Mouse (Mus musculus): ENCODE data around the gene Lmna. TPM values are rescaled to one million over a fixed set of nuclear protein-coding genes. Genes with fewer than 3 reads are reported as not detected.
A peak's percentile ranks its signal among the peaks of the same experiment; 100 is the strongest.

Gene Lmna
- polyA plus RNA-seq, 1 experiment from 2014 or later, result 27.6 TPM

- 0 out of 2 replicates have a peak overlapping the region, but pooled peaks have one; percentile 59 for H3K4me2 ChIP-seq (replicated peaks)
Measured at GRCm38 (mm10) chr3:88456313-88456712, 53.4 kb downstream of the Lmna start.

GRCm38 (mm10) chr3:88455588-88456264, 54.0 kb downstream of the Lmna start:
- H3K4me1 ChIP-seq, result peaks cover 21% of the 10 kb centered on the region
- H3K27me3 ChIP-seq (replicated peaks), result peaks cover 11% of the 10 kb centered on the region; the same call in 1 of the 2 replicates
- 0 out of 2 replicates have a peak overlapping the region, but pooled peaks have one; percentile 9 for H3K9ac ChIP-seq
- 75% methylated on average over 18 of the region's 18 CpGs for WGBS
- H3K9me3 ChIP-seq, result no peaks in the 10 kb centered on the region
- H3K4me3 ChIP-seq, result no peak overlapping the region
- H3K4me2 ChIP-seq (replicated peaks), result no peak overlapping the region
- no peak for ATAC-seq (ENCODE audit: low FRiP score, low read depth)
- H3K36me3 ChIP-seq, result 0 out of 2 replicates have a peak, but pooled peaks cover 10% of the 10 kb centered on the region
- H3K27ac ChIP-seq, result no peak overlapping the region

More at GRCm38 (mm10) chr3:88456313-88456712, 53.4 kb downstream of the Lmna start:
- Histone ChIP-seq H3K27me3 (replicated peaks) (peaks cover 11% of the 10 kb centered on the region; the same call in 1 of the 2 replicates), H3K9ac (no peak overlapping the region), H3K4me1 (peaks cover 21% of the 10 kb centered on the region), H3K9me3 (no peaks in the 10 kb centered on the region), H3K36me3 (0 out of 2 replicates have a peak, but pooled peaks cover 7% of the 10 kb centered on the region), H3K27ac (no peak overlapping the region), H3K4me3 (no peak overlapping the region)
- 77% methylated on average over 8 of the region's 8 CpGs for WGBS
- ATAC-seq (ENCODE audit: low FRiP score, low read depth), result no peak

GRCm38 (mm10) chr3:88454762-88455587, 54.8 kb downstream of the Lmna start:
- no peak for ATAC-seq (ENCODE audit: low FRiP score, low read depth)

GRCm38 (mm10) chr3:88453986-88454385, 55.8 kb downstream of the Lmna start:
- no peak overlapping the region for H3K27ac ChIP-seq
- WGBS, result 80% methylated on average over 8 of the region's 8 CpGs
- peaks cover 23% of the 10 kb centered on the region for H3K4me1 ChIP-seq
- 0 out of 2 replicates have a peak, but pooled peaks cover 3% of the 10 kb centered on the region for H3K27me3 ChIP-seq (replicated peaks)
- no peak for ATAC-seq (ENCODE audit: low FRiP score, low read depth)
- no peak overlapping the region for H3K4me3 ChIP-seq
- no peak overlapping the region for H3K9ac ChIP-seq
- H3K9me3 ChIP-seq, result no peaks in the 10 kb centered on the region
- no peak overlapping the region for H3K4me2 ChIP-seq (replicated peaks)
- peaks cover 13% of the 10 kb centered on the region; the same call in 1 of the 2 replicates for H3K36me3 ChIP-seq

More at GRCm38 (mm10) chr3:88454762-88455587, 54.8 kb downstream of the Lmna start:
- no peaks in the 10 kb centered on the region for H3K9me3 ChIP-seq
- H3K4me2 ChIP-seq (replicated peaks), result no peak overlapping the region
- H3K27ac ChIP-seq, result no peak overlapping the region
- H3K4me1 ChIP-seq, result peaks cover 21% of the 10 kb centered on the region
- 67% methylated on average over 9 of the region's 9 CpGs for WGBS
- no peak overlapping the region for H3K4me3 ChIP-seq
- peaks cover 6% of the 10 kb centered on the region; the same call in 1 of the 2 replicates for H3K27me3 ChIP-seq (replicated peaks)
- H3K36me3 ChIP-seq, result 0 out of 2 replicates have a peak, but pooled peaks cover 13% of the 10 kb centered on the region
- 0 out of 2 replicates have a peak overlapping the region, but pooled peaks have one; percentile 9 for H3K9ac ChIP-seq

- Histone ChIP-seq H3K9ac (no peak overlapping the region), H3K27ac (no peak overlapping the region), H3K9me3 (no peaks in the 10 kb centered on the region), H3K4me3 (no peak overlapping the region), H3K36me3 (peaks cover 13% of the 10 kb centered on the region; the same call in 1 of the 2 replicates), H3K27me3 (replicated peaks) (0 out of 2 replicates have a peak, but pooled peaks cover 3% of the 10 kb centered on the region), H3K4me2 (replicated peaks) (no peak overlapping the region), H3K4me1 (peaks cover 17% of the 10 kb centered on the region)
- ATAC-seq (ENCODE audit: low FRiP score, low read depth), result no peak
- 56% methylated on average over 8 of the region's 8 CpGs for WGBS
Measured at GRCm38 (mm10) chr3:88453369-88453768, 56.4 kb downstream of the Lmna start.

GRCm38 (mm10) chr3:88452716-88453115, 57.0 kb downstream of the Lmna start:
- WGBS, result 70% methylated on average over 6 of the region's 6 CpGs
- no peak for ATAC-seq (ENCODE audit: low FRiP score, low read depth)
- Histone ChIP-seq H3K27me3 (replicated peaks) (0 out of 2 replicates have a peak, but pooled peaks cover 3% of the 10 kb centered on the region), H3K9ac (no peak overlapping the region), H3K4me3 (no peak overlapping the region), H3K4me1 (peaks cover 12% of the 10 kb centered on the region), H3K27ac (no peak overlapping the region), H3K36me3 (peaks cover 19% of the 10 kb centered on the region), H3K4me2 (replicated peaks) (no peak overlapping the region), H3K9me3 (no peaks in the 10 kb centered on the region)

- Histone ChIP-seq H3K27me3 (replicated peaks) (0 out of 2 replicates have a peak, but pooled peaks cover 3% of the 10 kb centered on the region), H3K9ac (no peak overlapping the region), H3K27ac (no peak overlapping the region), H3K9me3 (no peaks in the 10 kb centered on the region), H3K36me3 (peaks cover 23% of the 10 kb centered on the region), H3K4me1 (peaks cover 10% of the 10 kb centered on the region), H3K4me3 (no peak overlapping the region), H3K4me2 (replicated peaks) (no peak overlapping the region)
- no peak for ATAC-seq (ENCODE audit: low FRiP score, low read depth)
- 69% methylated on average over 5 of the region's 5 CpGs for WGBS
Measured at GRCm38 (mm10) chr3:88452246-88452645, 57.5 kb downstream of the Lmna start.

GRCm38 (mm10) chr3:88450379-88451131, 59.2 kb downstream of the Lmna start:
- H3K4me1 ChIP-seq, result peaks cover 5% of the 10 kb centered on the region
- H3K27me3 ChIP-seq (replicated peaks), result 0 out of 2 replicates have a peak, but pooled peaks cover 3% of the 10 kb centered on the region
- 80% methylated on average over 12 of the region's 12 CpGs for WGBS
- peaks cover 25% of the 10 kb centered on the region for H3K36me3 ChIP-seq
- no peak overlapping the region for H3K4me3 ChIP-seq
- no peak overlapping the region for H3K9ac ChIP-seq
- H3K4me2 ChIP-seq (replicated peaks), result no peak overlapping the region
- no peak overlapping the region for H3K27ac ChIP-seq
- H3K9me3 ChIP-seq, result no peaks in the 10 kb centered on the region
- ATAC-seq (ENCODE audit: low FRiP score, low read depth), result no peak

GRCm38 (mm10) chr3:88449395-88450023, 60.2 kb downstream of the Lmna start:
- H3K27me3 ChIP-seq (replicated peaks), result 0 out of 2 replicates have a peak, but pooled peaks cover 3% of the 10 kb centered on the region
- 9% methylated on average over 21 of the region's 21 CpGs for WGBS
- H3K9ac ChIP-seq, result peak overlapping the region; percentile 36; the same call in 1 of the 2 replicates
- H3K27ac ChIP-seq, result no peak overlapping the region
- peak overlapping the region; percentile 50 for H3K4me2 ChIP-seq (replicated peaks)
- no peak for ATAC-seq (ENCODE audit: low FRiP score, low read depth)
- H3K4me1 ChIP-seq, result peaks cover 5% of the 10 kb centered on the region
- no peak overlapping the region for H3K4me3 ChIP-seq
- H3K9me3 ChIP-seq, result no peaks in the 10 kb centered on the region
- H3K36me3 ChIP-seq, result peaks cover 25% of the 10 kb centered on the region

- Histone ChIP-seq H3K9ac (no peak overlapping the region), H3K9me3 (no peaks in the 10 kb centered on the region), H3K27ac (no peak overlapping the region), H3K36me3 (peaks cover 25% of the 10 kb centered on the region), H3K4me2 (replicated peaks) (no peak overlapping the region), H3K4me1 (peaks cover 5% of the 10 kb centered on the region; the same call in 1 of the 2 replicates), H3K4me3 (no peak overlapping the region), H3K27me3 (replicated peaks) (0 out of 2 replicates have a peak, but pooled peaks cover 1% of the 10 kb centered on the region)
- no peak for ATAC-seq (ENCODE audit: low FRiP score, low read depth)
- 91% methylated on average over 8 of the region's 8 CpGs for WGBS
Measured at GRCm38 (mm10) chr3:88448443-88448842, 61.3 kb downstream of the Lmna start.

- Histone ChIP-seq H3K4me1 (peaks cover 5% of the 10 kb centered on the region; the same call in 1 of the 2 replicates), H3K27ac (no peak overlapping the region), H3K36me3 (peaks cover 25% of the 10 kb centered on the region), H3K9ac (no peak overlapping the region), H3K4me2 (replicated peaks) (no peak overlapping the region), H3K9me3 (no peaks in the 10 kb centered on the region), H3K4me3 (no peak overlapping the region), H3K27me3 (replicated peaks) (no peaks in the 10 kb centered on the region)
- 53% methylated on average over 8 of the region's 8 CpGs for WGBS
- no peak for ATAC-seq (ENCODE audit: low FRiP score, low read depth)
Measured at GRCm38 (mm10) chr3:88447676-88448183, 62.0 kb downstream of the Lmna start.

Data from neural tube, embryonic 12.5 days (tissue).